Comparison of ENCODE assay signal across 20 mouse cellular contexts in the genomic region with DNA sequence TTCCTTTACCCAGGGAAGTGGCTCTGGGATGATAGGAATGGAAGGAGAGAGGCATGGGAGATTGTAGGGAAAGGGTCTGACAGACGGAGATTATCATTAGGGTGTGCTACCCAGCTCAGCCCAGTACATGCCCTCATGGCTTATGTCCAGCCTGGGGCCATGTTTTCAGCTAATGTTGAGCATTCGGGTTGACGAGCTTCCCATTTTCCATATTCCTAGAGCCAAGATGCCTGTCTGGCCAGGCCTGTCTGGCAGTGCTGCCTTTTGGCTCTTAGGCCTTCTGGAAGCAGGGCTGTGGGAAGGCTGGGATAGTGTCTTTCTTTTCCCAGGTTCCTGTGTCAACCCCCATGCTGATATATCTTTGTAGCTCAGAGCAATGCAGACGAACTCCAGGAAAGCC. TPM values are rescaled to one million over a fixed set of nuclear protein-coding genes. Genes with fewer than 3 reads are reported as not detected.
"Had no signal": no experiment of that assay in that cellular context is flagged by ENCODE, and none has a peak within 500 bp of the region (broad histone marks: within the 10 kb centered on the region; RNA-seq: fewer than 3 reads in every experiment).

No protein-coding gene starts in this region.

- H3K36me3 ChIP-seq: liver, embryonic 13.5 days; stomach, embryonic 15.5 days had no signal

- H3K27ac ChIP-seq: kidney, postnatal 0 days; liver, embryonic 13.5 days; stomach, embryonic 15.5 days had no signal

- H3K4me1 ChIP-seq: liver, embryonic 13.5 days; stomach, embryonic 15.5 days had no signal

- H3K9me3 ChIP-seq: liver, embryonic 13.5 days; stomach, embryonic 15.5 days had no signal

- H3K4me3 ChIP-seq: liver, embryonic 13.5 days; stomach, embryonic 15.5 days had no signal

- DNase-seq: kidney, postnatal 36 days; liver, embryonic 13.5 days; lung, adult 2 months; lung, postnatal 14 days; lung, postnatal 4 days; midbrain, embryonic 14.5 days; right cerebral cortex, adult 18-20 months; right cerebral cortex, postnatal 14 days; right cerebral cortex, postnatal 4 days; spleen, adult 18-20 months; thymus, adult 18-20 months; thymus, postnatal 4 days had no signal

- H3K27me3 ChIP-seq: liver, embryonic 13.5 days; stomach, embryonic 15.5 days had no signal

RNA-seq across cellular contexts. Expression of gene Frmpd2, which starts 35.2 kb away (rescaled TPM):
- total RNA-seq: liver, adult 2 months; megakaryocyte progenitor cell, adult 5-6 weeks; megakaryocyte-erythroid progenitor cell, adult 5-6 weeks had no signal
- polyA plus RNA-seq: kidney, embryonic 14.5 days; kidney, postnatal 0 days; liver, adult 2 months; liver, embryonic 13.5 days; liver, embryonic 16.5 days; neural tube, embryonic 11.5 days had no signal
